Mouse (Mus musculus): Measurements from ENCODE around the gene Rnase2b. TPM values are rescaled to one million over a fixed set of nuclear protein-coding genes. Genes with fewer than 3 reads are reported as not detected.

Rnase2b gene
- polyA plus RNA-seq, 1 experiment from 2014 or later: not detected

GRCm38 (mm10) chr14:51200466-51200865, 38.4 kb downstream of the Rnase2b start:
- Histone ChIP-seq H3K9me3 (replicated peaks) (no peaks in the 10 kb centered on the region), H3K36me3 (no peaks in the 10 kb centered on the region), H3K27me3 (replicated peaks) (no peaks in the 10 kb centered on the region), H3K4me1 (no peaks in the 10 kb centered on the region), H3K4me3 (replicated peaks) (no peak overlapping the region), H3K4me2 (no peak overlapping the region), H3K9ac (replicated peaks) (no peak overlapping the region), H3K27ac (replicated peaks) (no peak overlapping the region)
- WGBS: 98% methylated on average over 2 of the region's 2 CpGs
- no peak for ATAC-seq (ENCODE audit: low FRiP score)

DNA sequence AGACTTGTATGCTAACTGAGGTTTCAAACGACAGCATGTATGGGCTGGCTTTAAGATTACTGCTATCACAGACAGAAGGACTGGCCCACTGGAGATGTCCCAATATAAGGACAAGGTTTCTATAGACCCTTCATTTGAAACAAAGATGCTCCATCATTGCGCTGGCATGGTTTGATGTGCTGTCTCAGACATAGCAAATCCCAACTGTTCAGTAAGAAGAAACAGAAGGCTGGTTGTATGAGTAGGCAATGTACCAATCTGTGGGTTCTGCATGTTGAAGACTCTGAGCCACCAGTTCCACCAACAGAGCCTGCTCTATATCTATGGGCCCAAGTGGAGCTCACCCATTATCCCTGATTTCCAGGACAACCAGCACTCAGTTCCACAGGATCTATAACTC, 41.1 kb downstream of the Rnase2b start, which contains the start of gene Ear14:
Ear14 (plus strand) TSS at position 277 of the 400 bp plus-strand sequence.
- no peak within 1 kb of the TSS for H3K4me2 ChIP-seq
- no peak for ATAC-seq (ENCODE audit: low FRiP score)
- 91% methylated on average over 2 of the region's 2 CpGs for WGBS
- H3K9me3 ChIP-seq (replicated peaks): no peaks in the 10 kb centered on the region
- H3K36me3 ChIP-seq: no peaks in the 10 kb centered on the region
- no peak within 1 kb of the TSS for H3K27ac ChIP-seq (replicated peaks)
- H3K27me3 ChIP-seq (replicated peaks): no peaks in the 10 kb centered on the region
- H3K9ac ChIP-seq (replicated peaks): no peak within 1 kb of the TSS
- no peaks in the 10 kb centered on the region for H3K4me1 ChIP-seq
- no peak within 1 kb of the TSS for H3K4me3 ChIP-seq (replicated peaks)

Other genes starting within 250 kb of the Rnase2b start
- gene Osgep, start 237.4 kb upstream of the Rnase2b start, polyA plus RNA-seq (2015; fragmentation: Nextera tagmentation; extraction: Ambion mirVana): 107 and 125 TPM in 2 replicates
- gene Apex1, start 237.3 kb upstream of the Rnase2b start, polyA plus RNA-seq (2015; fragmentation: Nextera tagmentation; extraction: Ambion mirVana): 157 and 177 TPM in 2 replicates
- gene Pip4p1, start 231.4 kb upstream of the Rnase2b start, polyA plus RNA-seq (2015; fragmentation: Nextera tagmentation; extraction: Ambion mirVana): 98.6 and 99.7 TPM in 2 replicates
- gene Pnp, start 231.2 kb upstream of the Rnase2b start, polyA plus RNA-seq (2015; fragmentation: Nextera tagmentation; extraction: Ambion mirVana): 20.5 and 36.3 TPM in 2 replicates
- not detected in 2 replicates for gene Gm49342, start 217.7 kb upstream of the Rnase2b start, polyA plus RNA-seq (2015; fragmentation: Nextera tagmentation; extraction: Ambion mirVana)
- gene Pnp2, start 206.3 kb upstream of the Rnase2b start, polyA plus RNA-seq (2015; fragmentation: Nextera tagmentation; extraction: Ambion mirVana): 0.55 and 0.73 TPM in 2 replicates
- gene Rnase10, start 154.5 kb upstream of the Rnase2b start, polyA plus RNA-seq (2015; fragmentation: Nextera tagmentation; extraction: Ambion mirVana): 0.10 TPM in 1 of 2 replicates, not detected in the other
- not detected in 2 replicates for gene Rnase9, start 120.4 kb upstream of the Rnase2b start, polyA plus RNA-seq (2015; fragmentation: Nextera tagmentation; extraction: Ambion mirVana)
- not detected in 2 replicates for gene Rnase11, start 112.1 kb upstream of the Rnase2b start, polyA plus RNA-seq (2015; fragmentation: Nextera tagmentation; extraction: Ambion mirVana)
- gene Rnase12, start 104.6 kb upstream of the Rnase2b start, polyA plus RNA-seq (2015; fragmentation: Nextera tagmentation; extraction: Ambion mirVana): not detected in 2 replicates
- not detected in 2 replicates for gene Olfr750, start 87.8 kb upstream of the Rnase2b start, polyA plus RNA-seq (2015; fragmentation: Nextera tagmentation; extraction: Ambion mirVana)
- 18.6 and 30.0 TPM in 2 replicates for gene Rnase4, start 71.2 kb upstream of the Rnase2b start, polyA plus RNA-seq (2015; fragmentation: Nextera tagmentation; extraction: Ambion mirVana)
- gene Ang, start 71.1 kb upstream of the Rnase2b start, polyA plus RNA-seq (2015; fragmentation: Nextera tagmentation; extraction: Ambion mirVana): 4.4 and 8.0 TPM in 2 replicates
- gene Eddm3b, start 47.8 kb upstream of the Rnase2b start, polyA plus RNA-seq (2015; fragmentation: Nextera tagmentation; extraction: Ambion mirVana): not detected in 2 replicates
- gene Rnase6, start 38.4 kb upstream of the Rnase2b start, polyA plus RNA-seq (2015; fragmentation: Nextera tagmentation; extraction: Ambion mirVana): 1.0 and 2.2 TPM in 2 replicates
- gene Rnase1, start 15.5 kb upstream of the Rnase2b start, polyA plus RNA-seq (2015; fragmentation: Nextera tagmentation; extraction: Ambion mirVana): 1.1 and 1.5 TPM in 2 replicates
- gene Ang2, start 36.9 kb downstream of the Rnase2b start, polyA plus RNA-seq (2015; fragmentation: Nextera tagmentation; extraction: Ambion mirVana): not detected in 2 replicates
- not detected in 2 replicates for gene Ear14, start 41.1 kb downstream of the Rnase2b start, polyA plus RNA-seq (2015; fragmentation: Nextera tagmentation; extraction: Ambion mirVana)
- not detected in 2 replicates for gene Rnase2a, start 93.9 kb downstream of the Rnase2b start, polyA plus RNA-seq (2015; fragmentation: Nextera tagmentation; extraction: Ambion mirVana)
- not detected in 2 replicates for gene Gm7247, start 199.5 kb downstream of the Rnase2b start, polyA plus RNA-seq (2015; fragmentation: Nextera tagmentation; extraction: Ambion mirVana)
- gene Vmn2r88, start 248.6 kb downstream of the Rnase2b start, polyA plus RNA-seq (2015; fragmentation: Nextera tagmentation; extraction: Ambion mirVana): not detected in 2 replicates

All from neural tube, embryonic 15.5 days (tissue).